ENCODE assay signal across 8 mouse cellular contexts in the genomic region with DNA sequence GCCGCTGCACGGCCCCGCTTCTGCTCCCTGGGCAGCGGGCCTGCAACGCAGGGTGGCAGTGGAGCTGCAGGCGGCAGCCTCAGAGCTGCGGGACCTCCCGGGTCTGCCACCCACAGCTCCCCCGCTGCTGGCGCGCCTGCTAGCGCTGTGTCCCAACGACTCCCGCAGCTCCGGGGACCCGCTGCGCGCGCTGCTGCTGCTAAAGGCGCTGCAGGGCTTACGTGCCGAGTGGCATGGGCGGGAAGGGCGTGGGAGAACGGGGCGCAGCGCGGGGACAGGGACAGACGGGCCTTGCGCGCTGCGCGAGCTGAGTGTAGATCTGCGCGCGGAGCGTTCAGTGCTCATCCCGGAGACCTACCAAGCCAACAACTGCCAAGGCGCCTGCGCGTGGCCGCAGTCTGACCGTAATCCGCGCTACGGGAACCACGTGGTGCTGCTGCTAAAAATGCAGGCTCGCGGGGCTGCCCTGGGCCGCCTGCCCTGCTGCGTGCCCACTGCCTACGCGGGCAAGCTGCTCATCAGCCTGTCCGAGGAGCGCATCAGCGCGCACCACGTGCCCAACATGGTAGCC. TPM values are rescaled to one million over a fixed set of nuclear protein-coding genes. Genes with fewer than 3 reads are reported as not detected.
A peak's percentile ranks its signal among the peaks of the same experiment; 100 is the strongest.
DNase-seq lines count a peak whose midpoint lies in the region; ATAC-seq and TF ChIP-seq lines count a peak whose summit lies in the region.

No protein-coding gene starts in this region.

- H3K4me3 ChIP-seq in hindbrain, embryonic 13.5 days: peak overlapping the region; percentile 52
- H3K4me3 ChIP-seq in lung, postnatal 0 days (ENCODE audit: low read depth, low read length): peak overlapping the region; percentile 39

- TF ChIP-seq CTCF in lung, postnatal 0 days (IDR thresholded peaks at IDR 0.05): 0 out of 2 replicates have a peak, but pooled peaks have one; percentile 3

- peaks cover 52% of the 10 kb centered on the region for H3K27me3 ChIP-seq in hindbrain, embryonic 13.5 days
- H3K27me3 ChIP-seq in lung, postnatal 0 days (replicated peaks; ENCODE audit: insufficient read depth, low read length): peaks cover 19% of the 10 kb centered on the region; the same call in 1 of the 2 replicates

- peaks cover 46% of the 10 kb centered on the region for H3K4me1 ChIP-seq in hindbrain, embryonic 13.5 days (replicated peaks)
- peaks cover 14% of the 10 kb centered on the region for H3K4me1 ChIP-seq in lung, postnatal 0 days (ENCODE audit: insufficient read depth, low read depth, low read length)

- H3K27ac ChIP-seq in hindbrain, embryonic 13.5 days: peak overlapping the region; percentile 89
- H3K27ac ChIP-seq in lung, postnatal 0 days (ENCODE audit: low read length): no peak overlapping the region

- H3K9me3 ChIP-seq in hindbrain, embryonic 13.5 days: no peaks in the 10 kb centered on the region
- H3K9me3 ChIP-seq in lung, postnatal 0 days (ENCODE audit: low read length): no peaks in the 10 kb centered on the region

- peaks cover 34% of the 10 kb centered on the region for H3K36me3 ChIP-seq in hindbrain, embryonic 13.5 days
- 0 out of 2 replicates have a peak, but pooled peaks cover 3% of the 10 kb centered on the region for H3K36me3 ChIP-seq in lung, postnatal 0 days (ENCODE audit: insufficient read depth, low read length)

- peak; percentile 85 for DNase-seq in ZHBTc4 (ENCODE audit: low read depth, low spot score)
- DNase-seq in cerebellum, postnatal 10 days: peak; percentile 87 to 91
- DNase-seq in frontal cortex, postnatal 25 days (ENCODE audit: low spot score in 2 of 2): peak; percentile 71 to 72
- DNase-seq in layer of hippocampus, postnatal 25 days (ENCODE audit: extremely low spot score in 1 of 2, low spot score in 1 of 2): peak; percentile 69 to 75
- peak; percentile 65 for DNase-seq in lung, postnatal 0 days (ENCODE audit: low spot score)
- peak; percentile 80 for DNase-seq in retina, adult 2 months (ENCODE audit: low read depth, low spot score)

- peak overlapping the region; percentile 95 for H3K4me2 ChIP-seq in hindbrain, embryonic 13.5 days
- peak overlapping the region; percentile 91 for H3K4me2 ChIP-seq in lung, postnatal 0 days (replicated peaks; ENCODE audit: low read depth, low read length)

- H3K9ac ChIP-seq in hindbrain, embryonic 13.5 days: peak overlapping the region; percentile 82
- H3K9ac ChIP-seq in lung, postnatal 0 days (replicated peaks; ENCODE audit: low read depth): no peak overlapping the region; the same call in 1 of the 2 replicates

- WGBS in hindbrain, embryonic 13.5 days: under 1% methylated on average over 58 of the region's 58 CpGs
- WGBS in lung, postnatal 0 days: 2% methylated on average over 50 of the region's 58 CpGs

- peak; percentile 78 for ATAC-seq in hindbrain, embryonic 13.5 days (ENCODE audit: low FRiP score)
- peak; percentile 69 for ATAC-seq in lung, postnatal 0 days
- no peak for ATAC-seq in erythroid progenitor cell, adult 5-6 weeks (replicated peaks; ENCODE audit: low FRiP score, poor library complexity, severe bottlenecking)

- no peak for TF ChIP-seq EP300 in lung, postnatal 0 days (IDR thresholded peaks at IDR 0.05)

RNA-seq across cellular contexts. Expression of gene Amh, which starts 2.1 kb away (rescaled TPM):
- 0.22 TPM in 1 of 2 replicates, not detected in the other for polyA plus RNA-seq in hindbrain, embryonic 13.5 days (2015; fragmentation: Nextera tagmentation; extraction: Ambion mirVana)
- total RNA-seq in layer of hippocampus, postnatal 25 days (2021): 1 to 10 TPM; 2.3 to 3.2 TPM
- polyA plus RNA-seq in lung, postnatal 0 days (2015; fragmentation: Nextera tagmentation; extraction: Ambion mirVana): 0.07 TPM in 1 of 2 replicates, not detected in the other
- total RNA-seq in erythroid progenitor cell, adult 5-6 weeks (2015; ENCODE audit: low replicate concordance): not detected in 2 replicates
- total RNA-seq in erythroid progenitor cell, adult 5-6 weeks (2017; ENCODE audit: low replicate concordance): not detected in 2 replicates

RNA-seq across cellular contexts. Expression of gene Jsrp1, which starts 6.2 kb away (rescaled TPM):
- polyA plus RNA-seq in hindbrain, embryonic 13.5 days (2015; fragmentation: Nextera tagmentation; extraction: Ambion mirVana): 0.56 and 0.95 TPM in 2 replicates
- total RNA-seq in layer of hippocampus, postnatal 25 days (2021): 1 to 10 TPM; 2.5 to 3.5 TPM
- polyA plus RNA-seq in lung, postnatal 0 days (2015; fragmentation: Nextera tagmentation; extraction: Ambion mirVana): 0.25 TPM in 1 of 2 replicates, not detected in the other
- total RNA-seq in erythroid progenitor cell, adult 5-6 weeks (2015; ENCODE audit: low replicate concordance): not detected in 2 replicates
- not detected in 2 replicates for total RNA-seq in erythroid progenitor cell, adult 5-6 weeks (2017; ENCODE audit: low replicate concordance)

RNA-seq across cellular contexts. Expression of gene Plekhj1, which starts 8.7 kb away (rescaled TPM):
- polyA plus RNA-seq in hindbrain, embryonic 13.5 days (2015; fragmentation: Nextera tagmentation; extraction: Ambion mirVana): 128 and 132 TPM in 2 replicates
- total RNA-seq in layer of hippocampus, postnatal 25 days (2021): 10 to 100 TPM; 63.6 to 71.6 TPM
- polyA plus RNA-seq in lung, postnatal 0 days (2015; fragmentation: Nextera tagmentation; extraction: Ambion mirVana): 59.9 and 69.1 TPM in 2 replicates
- total RNA-seq in erythroid progenitor cell, adult 5-6 weeks (2015; ENCODE audit: low replicate concordance): 71.0 and 81.7 TPM in 2 replicates
- total RNA-seq in erythroid progenitor cell, adult 5-6 weeks (2017; ENCODE audit: low replicate concordance): 18.9 and 38.1 TPM in 2 replicates

RNA-seq across cellular contexts. Expression of gene Sf3a2, which starts 9.1 kb away (rescaled TPM):
- polyA plus RNA-seq in hindbrain, embryonic 13.5 days (2015; fragmentation: Nextera tagmentation; extraction: Ambion mirVana): 55.9 and 61.6 TPM in 2 replicates
- total RNA-seq in layer of hippocampus, postnatal 25 days (2021): 10 to 100 TPM; 46.2 to 52.0 TPM
- polyA plus RNA-seq in lung, postnatal 0 days (2015; fragmentation: Nextera tagmentation; extraction: Ambion mirVana): 27.0 and 29.4 TPM in 2 replicates
- total RNA-seq in erythroid progenitor cell, adult 5-6 weeks (2015; ENCODE audit: low replicate concordance): 34.2 and 48.6 TPM in 2 replicates
- 16.8 and 18.1 TPM in 2 replicates for total RNA-seq in erythroid progenitor cell, adult 5-6 weeks (2017; ENCODE audit: low replicate concordance)

RNA-seq across cellular contexts. Expression of gene Oaz1, which starts 19.3 kb away (rescaled TPM):
- 1,227 and 1,240 TPM in 2 replicates for polyA plus RNA-seq in hindbrain, embryonic 13.5 days (2015; fragmentation: Nextera tagmentation; extraction: Ambion mirVana)
- 100 to 1,000 TPM; 491 to 550 TPM for total RNA-seq in layer of hippocampus, postnatal 25 days (2021)
- 1,344 and 1,416 TPM in 2 replicates for polyA plus RNA-seq in lung, postnatal 0 days (2015; fragmentation: Nextera tagmentation; extraction: Ambion mirVana)
- total RNA-seq in erythroid progenitor cell, adult 5-6 weeks (2015; ENCODE audit: low replicate concordance): 1,470 and 1,566 TPM in 2 replicates
- 158 and 259 TPM in 2 replicates for total RNA-seq in erythroid progenitor cell, adult 5-6 weeks (2017; ENCODE audit: low replicate concordance)
